Comparison of ENCODE assay signal across 8 mouse cellular contexts in genomic region chr11:30953469-30954154, GRCm38 (mm10). TPM values are rescaled to one million over a fixed set of nuclear protein-coding genes. Genes with fewer than 3 reads are reported as not detected.
DNase-seq lines count a peak whose midpoint lies in the region; ATAC-seq and TF ChIP-seq lines count a peak whose summit lies in the region.

No protein-coding gene starts in this region.

- peak overlapping the region; percentile 73 for H3K9ac ChIP-seq in MEL (ENCODE audit: control insufficient read depth, low read depth, low read length, poor library complexity, severe bottlenecking)
- peak overlapping the region; percentile 84 for H3K9ac ChIP-seq in forebrain, embryonic 15.5 days (replicated peaks)
- H3K9ac ChIP-seq in lung, embryonic 16.5 days (ENCODE audit: low read length), result peak overlapping the region; percentile 88

- peak overlapping the region; percentile 48 for H3K4me2 ChIP-seq in forebrain, embryonic 15.5 days (replicated peaks)
- peak overlapping the region; percentile 80 for H3K4me2 ChIP-seq in lung, embryonic 16.5 days (ENCODE audit: low read depth, low read length)

- TF ChIP-seq EP300 in MEL (IDR thresholded peaks at IDR 0.05; ENCODE audit: low read depth in 1 of 2, low read length in 2 of 2), result no peak

- peak; percentile 93 for ATAC-seq in forebrain, embryonic 15.5 days (replicated peaks)
- ATAC-seq in lung, embryonic 16.5 days (ENCODE audit: low read depth), result peak; percentile 89

- intact Hi-C loops in heart, postnatal 36 days (cut with DNase I), result loop anchor here (2.0 kb wide), 1 partner anchor 33 kb away; the partner anchor contains the start of gene Chac2

- peaks cover 7 to 14% of the 10 kb centered on the region in 2 experiments for H3K36me3 ChIP-seq in MEL (ENCODE audit: control insufficient read depth in 1 of 2, insufficient read depth in 2 of 2, low read length in 2 of 2)
- peaks cover 36% of the 10 kb centered on the region for H3K36me3 ChIP-seq in forebrain, embryonic 15.5 days
- peaks cover 14% of the 10 kb centered on the region for H3K36me3 ChIP-seq in lung, embryonic 16.5 days (ENCODE audit: control insufficient read depth, insufficient read depth, low read length)

- WGBS in forebrain, embryonic 15.5 days, result under 1% methylated on average over 31 of the region's 32 CpGs
- under 1% methylated on average over 26 of the region's 32 CpGs for WGBS in lung, embryonic 16.5 days

- peak; percentile 68 for DNase-seq in MEL (ENCODE audit: low read depth, low spot score)
- peak; percentile 61 for DNase-seq in cerebellum, adult 11-12 months
- peak; percentile 47 to 54 for DNase-seq in heart, postnatal 36 days
- peak; percentile 24 to 28 for DNase-seq in layer of hippocampus, adult 8-10 months (ENCODE audit: low spot score in 2 of 2)
- peak; percentile 11 for DNase-seq in ovary, postnatal 10 days (ENCODE audit: low spot score)
- DNase-seq in thymus, postnatal 4 days, result peak; percentile 63

- no peaks in the 10 kb centered on the region for H3K9me3 ChIP-seq in MEL (replicated peaks; ENCODE audit: insufficient read depth, low read length)
- H3K9me3 ChIP-seq in forebrain, embryonic 15.5 days, result peaks cover 9% of the 10 kb centered on the region; the same call in 1 of the 2 replicates
- H3K9me3 ChIP-seq in lung, embryonic 16.5 days (ENCODE audit: control insufficient read depth, low read length), result peaks cover 5% of the 10 kb centered on the region; the same call in 1 of the 2 replicates

- no peaks in the 10 kb centered on the region for H3K27me3 ChIP-seq in MEL (ENCODE audit: control insufficient read depth in 1 of 2, insufficient read depth in 2 of 2, low read length in 2 of 2)
- no peaks in the 10 kb centered on the region for H3K27me3 ChIP-seq in forebrain, embryonic 15.5 days
- no peaks in the 10 kb centered on the region for H3K27me3 ChIP-seq in lung, embryonic 16.5 days (ENCODE audit: control insufficient read depth, insufficient read depth, low read depth, low read length)

- TF ChIP-seq RAD21 in MEL (IDR thresholded peaks at IDR 0.05; ENCODE audit: low read depth, low read length), result peak; percentile 10

- peak overlapping the region; percentile 65 to 93 for H3K4me3 ChIP-seq in MEL (ENCODE audit: control insufficient read depth in 1 of 2, insufficient read depth in 1 of 2, low read depth in 2 of 2, low read length in 2 of 2)
- peak overlapping the region; percentile 97 for H3K4me3 ChIP-seq in forebrain, embryonic 15.5 days
- H3K4me3 ChIP-seq in lung, embryonic 16.5 days (ENCODE audit: low read length), result peak overlapping the region; percentile 77

- TF ChIP-seq CTCF in MEL (IDR thresholded peaks at IDR 0.05 in 2 of 3, conservative IDR thresholded peaks at IDR 0.05 in 1 of 3; ENCODE audit: control insufficient read depth in 1 of 3, insufficient read depth in 1 of 3, low read depth in 2 of 3, low read length in 3 of 3, poor library complexity in 1 of 3, severe bottlenecking in 1 of 3), result peak in 1 of 3 experiments; percentile 5; a peak in 1 of 6 replicates

- H3K79me2 ChIP-seq in MEL (ENCODE audit: control insufficient read depth, insufficient read depth, low read length, poor library complexity), result peaks cover 9% of the 10 kb centered on the region

- H3K27ac ChIP-seq in MEL (ENCODE audit: control insufficient read depth, low read depth, low read length), result peak overlapping the region; percentile 43
- H3K27ac ChIP-seq in forebrain, embryonic 15.5 days (replicated peaks), result peak overlapping the region; percentile 85
- H3K27ac ChIP-seq in lung, embryonic 16.5 days (ENCODE audit: low read length), result peak overlapping the region; percentile 80

- peaks cover 0 to 3% of the 10 kb centered on the region in 2 experiments; a peak in 2 of 4 replicates for H3K4me1 ChIP-seq in MEL (ENCODE audit: control insufficient read depth in 1 of 2, insufficient read depth in 2 of 2, low read length in 2 of 2)
- H3K4me1 ChIP-seq in forebrain, embryonic 15.5 days, result peaks cover 16% of the 10 kb centered on the region
- H3K4me1 ChIP-seq in lung, embryonic 16.5 days (replicated peaks; ENCODE audit: control insufficient read depth, insufficient read depth, low read length), result peaks cover 6% of the 10 kb centered on the region

- TF ChIP-seq POLR2A in MEL (IDR thresholded peaks at IDR 0.05; ENCODE audit: control insufficient read depth in 1 of 2, insufficient read depth in 1 of 2, low read depth in 1 of 2, low read length in 2 of 2, poor library complexity in 1 of 2), result no peak

TF ChIP-seq in MEL, 35 proteins besides CTCF, POLR2A, EP300 and RAD21:
- TF ChIP-seq JUND (IDR thresholded peaks at IDR 0.05; ENCODE audit: low read depth, low read length), result no peak
- no peak; the same call in 1 of the 2 replicates for TF ChIP-seq SIN3A (IDR thresholded peaks at IDR 0.05; ENCODE audit: low read length)
- TF ChIP-seq SMC3 (IDR thresholded peaks at IDR 0.05; ENCODE audit: low read depth, low read length), result peak; percentile 34

RNA-seq across cellular contexts. Expression of gene Erlec1, which starts 0.5 kb away (rescaled TPM):
- 6.7 and 7.4 TPM in 2 replicates for total RNA-seq in MEL (2012; rRNA removed)
- 10 to 100 TPM in 1 of 2 experiments, not detected in 1; 22.3 TPM for polyA plus RNA-seq in MEL (2012; ENCODE audit: insufficient read depth in 1 of 2, insufficient read length in 2 of 2, low read depth in 1 of 2, low replicate concordance in 2 of 2, missing spikeins in 1 of 2)
- 9.3 and 11.0 TPM in 2 replicates for polyA plus RNA-seq in forebrain, embryonic 15.5 days (2015; fragmentation: Nextera tagmentation; extraction: Ambion mirVana)
- total RNA-seq in heart, postnatal 36 days (2021), result 10 to 100 TPM; 39.7 to 42.6 TPM
- 10 to 100 TPM; 62.4 to 74.6 (median 70.3) TPM for total RNA-seq in layer of hippocampus, adult 8-10 months (2022)
- 10.4 and 11.1 TPM in 2 replicates for polyA plus RNA-seq in lung, embryonic 16.5 days (2015; fragmentation: Nextera tagmentation; extraction: Ambion mirVana)

RNA-seq across cellular contexts. Expression of gene Chac2, which starts 32.5 kb away (rescaled TPM):
- total RNA-seq in MEL (2012; rRNA removed), result 11.1 and 16.1 TPM in 2 replicates
- polyA plus RNA-seq in MEL (2012; ENCODE audit: insufficient read depth in 1 of 2, insufficient read length in 2 of 2, low read depth in 1 of 2, low replicate concordance in 2 of 2, missing spikeins in 1 of 2), result 10 to 100 TPM in 1 of 2 experiments, not detected in 1; 10.8 TPM
- 24.3 and 27.8 TPM in 2 replicates for polyA plus RNA-seq in forebrain, embryonic 15.5 days (2015; fragmentation: Nextera tagmentation; extraction: Ambion mirVana)
- total RNA-seq in heart, postnatal 36 days (2021), result 10 to 100 TPM; 18.9 to 27.6 TPM
- 10 to 100 TPM; 10.2 to 16.4 (median 13.1) TPM for total RNA-seq in layer of hippocampus, adult 8-10 months (2022)
- polyA plus RNA-seq in lung, embryonic 16.5 days (2015; fragmentation: Nextera tagmentation; extraction: Ambion mirVana), result 18.9 and 19.1 TPM in 2 replicates

Comparison
In these comparisons a context has a peak if more than half of its experiments do, and no peak if none do; other contexts are left out.
1. Peak in every context shown above with its lines: DNase-seq, ATAC-seq, H3K4me3 ChIP-seq and H3K27ac ChIP-seq.
2. DNase-seq: peak in every context shown above with its lines; median percentile 68 in MEL; 63 in thymus, postnatal 4 days; 61 in cerebellum, adult 11-12 months; 50 in heart, postnatal 36 days; 26 in layer of hippocampus, adult 8-10 months; 11 in ovary, postnatal 10 days.